Mouse (Mus musculus) lung, embryonic 14.5 days (tissue): Measurements from ENCODE around the gene Eef2. TPM values are rescaled to one million over a fixed set of nuclear protein-coding genes. Genes with fewer than 3 reads are reported as not detected.
"Not testable (repeated sequence)": the region's sequence is repeated elsewhere in the genome, so short reads cannot be mapped to it uniquely, and the experiment has no call there.

Source experiments
- ATAC-seq: fragments of 200-750 bp; cut with Nextera tagmentation; 2 replicates; pipeline ENCODE4 v1.8.0; 2017; ENCODE audit warnings: mild to moderate bottlenecking, moderate TSS enrichment, moderate library complexity; ENCODE audit not compliant: insufficient read depth
- DNase-seq: peaks from one replicate; pipeline ENCODE4 v3.0.0-alpha.2; 2015
- H3K27ac ChIP-seq: fragments of 300-500 bp; sonication (generic); 2 replicates; pipeline ENCODE4 v1.5.1; 2014; ENCODE audit warnings: low read depth, mild to moderate bottlenecking, moderate library complexity
- H3K27me3 ChIP-seq: fragments of 300-500 bp; sonication (generic); 2 replicates; pipeline ENCODE4 v1.6.1; 2014; ENCODE audit warnings: low read length, control low read depth; ENCODE audit not compliant: insufficient read depth
- H3K36me3 ChIP-seq: fragments of 300-500 bp; sonication (generic); 2 replicates; pipeline ENCODE4 v1.6.1; 2014; ENCODE audit warnings: control low read depth; ENCODE audit not compliant: insufficient read depth
- H3K4me1 ChIP-seq: fragments of 300-500 bp; sonication (generic); 2 replicates; pipeline ENCODE4 v1.6.1; 2014; ENCODE audit warnings: antibody characterized with exemption, control low read depth; ENCODE audit not compliant: insufficient read depth
- H3K4me2 ChIP-seq: fragments of 300-500 bp; sonication (generic); 2 replicates; pipeline ENCODE4 v1.6.1; 2014; ENCODE audit warnings: mild to moderate bottlenecking
- H3K4me3 ChIP-seq: fragments of 300-500 bp; sonication (generic); 2 replicates; pipeline ENCODE4 v1.5.1; 2014; ENCODE audit warnings: low read depth, low read length
- H3K9ac ChIP-seq: fragments of 300-500 bp; sonication (generic); 2 replicates; pipeline ENCODE4 v1.6.1; 2014
- H3K9me3 ChIP-seq: fragments of 300-500 bp; sonication (generic); 2 replicates; pipeline ENCODE4 v1.6.1; 2016; ENCODE audit warnings: low read depth, low read length, control low read depth
- CTCF ChIP-seq: IDR thresholded peaks from 2 replicates; pipeline ENCODE4 v1.5.1; 2016; ENCODE audit warnings: antibody characterized with exemption, low read depth
- WGBS: fragments of 180-500 bp; shearing (Covaris S2); extraction: QIAGEN DNeasy Blood & Tissue Kit; methylation state at CpG from one replicate; pipeline ENCODE4 v1.1.7; 2014; 5-methylcytosine and 5-hydroxymethylcytosine counted together
- polyA plus RNA-seq: library from polyadenylated mRNA; unstranded; fragments of >200 nt; fragmentation: Nextera tagmentation; extraction: Ambion mirVana; gene quantifications from 2 replicates; pipeline ENCODE4 v1.2.1, GENCODE M21; 2014

Gene Eef2
- polyA plus RNA-seq, 1 experiment from 2014 or later, result 493 TPM

- no peak for TF ChIP-seq CTCF
- Histone ChIP-seq H3K27me3 (no peaks in the 10 kb centered on the region), H3K9ac (peak overlapping the region; percentile 28), H3K4me2 (peak overlapping the region; percentile 89), H3K27ac (peak overlapping the region; percentile 94), H3K36me3 (peaks cover 41% of the 10 kb centered on the region), H3K9me3 (no peaks in the 10 kb centered on the region), H3K4me3 (peak overlapping the region; percentile 99), H3K4me1 (peaks cover 5% of the 10 kb centered on the region)
- ATAC-seq, result peak; percentile 4
- DNase-seq, result no peak
- WGBS, result 2% methylated on average over 13 of the region's 13 CpGs
These were observed 430 bp upstream of the Eef2 start for GRCm38 (mm10) chr10:81175936-81176465.

- Histone ChIP-seq H3K27me3 (no peaks in the 10 kb centered on the region), H3K27ac (peak overlapping the region; percentile 94), H3K9me3 (no peaks in the 10 kb centered on the region), H3K36me3 (peaks cover 56% of the 10 kb centered on the region), H3K4me1 (peaks cover 5% of the 10 kb centered on the region), H3K9ac (peak overlapping the region; percentile 99), H3K4me3 (peak overlapping the region; percentile 99), H3K4me2 (peak overlapping the region; percentile 89)
- TF ChIP-seq CTCF, result no peak
- 7% methylated on average over 16 of the region's 16 CpGs for WGBS
- DNase-seq (peak; percentile 26), ATAC-seq (no peak)
These were observed 1.1 kb downstream of the Eef2 start for GRCm38 (mm10) chr10:81177491-81177925.

- H3K4me2 ChIP-seq, result peak overlapping the region; percentile 89
- no peaks in the 10 kb centered on the region for H3K9me3 ChIP-seq
- ATAC-seq (no peak), DNase-seq (no peak)
- peaks cover 5% of the 10 kb centered on the region for H3K4me1 ChIP-seq
- H3K36me3 ChIP-seq, result peaks cover 56% of the 10 kb centered on the region
- peak overlapping the region; percentile 99 for H3K9ac ChIP-seq
- H3K4me3 ChIP-seq, result peak overlapping the region; percentile 99
- WGBS, result 54% methylated on average over 14 of the region's 14 CpGs
- no peak for TF ChIP-seq CTCF
- H3K27me3 ChIP-seq, result no peaks in the 10 kb centered on the region
- H3K27ac ChIP-seq, result peak overlapping the region; percentile 94; the same call in 1 of the 2 replicates
These were observed 1.7 kb downstream of the Eef2 start for GRCm38 (mm10) chr10:81177958-81178712.

GRCm38 (mm10) chr10:81178927-81179326 is 2.5 kb downstream of the Eef2 start:
- no peak for DNase-seq
- no peak for ATAC-seq
- Histone ChIP-seq H3K27me3 (no peaks in the 10 kb centered on the region), H3K4me2 (peak overlapping the region; percentile 89; the same call in 1 of the 2 replicates), H3K9me3 (no peaks in the 10 kb centered on the region), H3K27ac (no peak overlapping the region), H3K36me3 (peaks cover 56% of the 10 kb centered on the region), H3K4me3 (peak overlapping the region; percentile 99; the same call in 1 of the 2 replicates), H3K9ac (peak overlapping the region; percentile 99; the same call in 1 of the 2 replicates), H3K4me1 (peaks cover 7% of the 10 kb centered on the region)
- no peak for TF ChIP-seq CTCF
- WGBS, result 89% methylated on average over 11 of the region's 11 CpGs

- DNase-seq (peak; percentile 7), ATAC-seq (no peak)
- Histone ChIP-seq H3K9me3 (no peaks in the 10 kb centered on the region), H3K4me3 (no peak overlapping the region), H3K27me3 (no peaks in the 10 kb centered on the region), H3K27ac (no peak overlapping the region), H3K4me2 (no peak overlapping the region), H3K4me1 (peaks cover 3% of the 10 kb centered on the region), H3K9ac (0 out of 2 replicates have a peak overlapping the region, but pooled peaks have one; percentile 14), H3K36me3 (peaks cover 62% of the 10 kb centered on the region)
- TF ChIP-seq CTCF, result peak; percentile 36
- 87% methylated on average over 32 of the region's 32 CpGs for WGBS
These were observed 3.3 kb downstream of the Eef2 start for GRCm38 (mm10) chr10:81179451-81180342.

GRCm38 (mm10) chr10:81180946-81181345 is 4.5 kb downstream of the Eef2 start:
- H3K4me3 ChIP-seq, result no peak overlapping the region
- no peaks in the 10 kb centered on the region for H3K9me3 ChIP-seq
- H3K4me2 ChIP-seq, result no peak overlapping the region
- H3K27me3 ChIP-seq, result no peaks in the 10 kb centered on the region
- peaks cover 72% of the 10 kb centered on the region for H3K36me3 ChIP-seq
- H3K27ac ChIP-seq, result no peak overlapping the region
- DNase-seq, result no peak
- H3K4me1 ChIP-seq, result 0 out of 2 replicates have a peak, but pooled peaks cover 5% of the 10 kb centered on the region
- WGBS, result 85% methylated on average over 13 of the region's 13 CpGs
- ATAC-seq, result no peak
- no peak overlapping the region for H3K9ac ChIP-seq
- TF ChIP-seq CTCF, result no peak

GRCm38 (mm10) chr10:81181860-81182259 is 5.4 kb downstream of the Eef2 start:
- peak overlapping the region; percentile 65 for H3K27ac ChIP-seq
- ATAC-seq, H3K4me1 ChIP-seq, H3K4me3 ChIP-seq, H3K9ac ChIP-seq, H3K9me3 ChIP-seq, H3K27me3 ChIP-seq, H3K4me2 ChIP-seq: not testable (repeated sequence)
- DNase-seq, result peak; percentile 5
- 66% methylated on average over 12 of the region's 12 CpGs for WGBS
- H3K36me3 ChIP-seq, result peaks cover 78% of the 10 kb centered on the region
